ENCODE assay signal across 8 mouse cellular contexts in genomic region chr11:103116008-103116818, GRCm38 (mm10). TPM values are rescaled to one million over a fixed set of nuclear protein-coding genes. Genes with fewer than 3 reads are reported as not detected.
DNase-seq lines count a peak whose midpoint lies in the region; ATAC-seq and TF ChIP-seq lines count a peak whose summit lies in the region.

Gene Hexim1, plus strand, starts transcription at chr11:103116231.

- peak; percentile 98 for TF ChIP-seq POLR2A in bone marrow, adult 2 months (IDR thresholded peaks at IDR 0.05; ENCODE audit: borderline replicate concordance, control insufficient read depth, low read depth, low read length)

- no peak for TF ChIP-seq CTCF in bone marrow, adult 2 months (IDR thresholded peaks at IDR 0.05; ENCODE audit: control insufficient read depth, insufficient read depth, low read length)

- H3K4me3 ChIP-seq in bone marrow, adult 2 months (replicated peaks; ENCODE audit: control insufficient read depth, low read depth, low read length), result peak within 1 kb of the TSS; percentile 90
- peak within 1 kb of the TSS; percentile 69 for H3K4me3 ChIP-seq in embryonic facial prominence, embryonic 15.5 days (replicated peaks)
- peak within 1 kb of the TSS; percentile 70 for H3K4me3 ChIP-seq in kidney, embryonic 14.5 days (ENCODE audit: low read length)
- H3K4me3 ChIP-seq in limb, embryonic 15.5 days, result peak within 1 kb of the TSS; percentile 67

- H3K36me3 ChIP-seq in embryonic facial prominence, embryonic 15.5 days, result no peaks in the 10 kb centered on the region
- no peaks in the 10 kb centered on the region for H3K36me3 ChIP-seq in kidney, embryonic 14.5 days (ENCODE audit: control insufficient read depth, insufficient read depth, low read length)
- H3K36me3 ChIP-seq in limb, embryonic 15.5 days, result no peaks in the 10 kb centered on the region

- H3K9me3 ChIP-seq in embryonic facial prominence, embryonic 15.5 days (replicated peaks), result no peaks in the 10 kb centered on the region
- H3K9me3 ChIP-seq in kidney, embryonic 14.5 days (ENCODE audit: control insufficient read depth, low read length), result no peaks in the 10 kb centered on the region
- H3K9me3 ChIP-seq in limb, embryonic 15.5 days, result no peaks in the 10 kb centered on the region

- peak within 1 kb of the TSS; percentile 63 for H3K9ac ChIP-seq in embryonic facial prominence, embryonic 15.5 days
- peak within 1 kb of the TSS; percentile 85 for H3K9ac ChIP-seq in kidney, embryonic 14.5 days (ENCODE audit: low read depth, low read length)
- peak within 1 kb of the TSS; percentile 72 for H3K9ac ChIP-seq in limb, embryonic 15.5 days

- peak; percentile 100 for DNase-seq in 416B (ENCODE audit: low read depth)
- peak; percentile 100 for DNase-seq in heart, adult 8-10 months (ENCODE audit: low spot score)
- DNase-seq in monocyte, adult 2 months (ENCODE audit: low read depth in 1 of 2, low spot score in 2 of 2), result peak; percentile 100
- peak; percentile 100 for DNase-seq in spleen, postnatal 36 days (ENCODE audit: low spot score in 2 of 2)

- peak; percentile 95 for ATAC-seq in embryonic facial prominence, embryonic 15.5 days (ENCODE audit: insufficient number of reproducible peaks, low FRiP score, low TSS enrichment, low read depth)
- peak; percentile 94 for ATAC-seq in kidney, embryonic 14.5 days (ENCODE audit: low FRiP score, low TSS enrichment)
- peak; percentile 93 for ATAC-seq in limb, embryonic 15.5 days (ENCODE audit: insufficient number of reproducible peaks, low FRiP score, low TSS enrichment, low read depth)

- H3K4me2 ChIP-seq in embryonic facial prominence, embryonic 15.5 days (replicated peaks), result peak within 1 kb of the TSS; percentile 72
- H3K4me2 ChIP-seq in kidney, embryonic 14.5 days (replicated peaks; ENCODE audit: low read depth, low read length), result peak within 1 kb of the TSS; percentile 82
- H3K4me2 ChIP-seq in limb, embryonic 15.5 days, result peak within 1 kb of the TSS; percentile 83

- H3K27me3 ChIP-seq in embryonic facial prominence, embryonic 15.5 days, result no peaks in the 10 kb centered on the region
- no peaks in the 10 kb centered on the region for H3K27me3 ChIP-seq in kidney, embryonic 14.5 days (ENCODE audit: control insufficient read depth, insufficient read depth, low read length)
- H3K27me3 ChIP-seq in limb, embryonic 15.5 days, result no peaks in the 10 kb centered on the region; the same call in 1 of the 2 replicates

- peak within 1 kb of the TSS; percentile 94 for H3K27ac ChIP-seq in bone marrow, adult 2 months (ENCODE audit: control insufficient read depth, insufficient read depth, low read depth, low read length, poor library complexity)
- peak within 1 kb of the TSS; percentile 96 for H3K27ac ChIP-seq in embryonic facial prominence, embryonic 15.5 days (replicated peaks)
- H3K27ac ChIP-seq in kidney, embryonic 14.5 days (ENCODE audit: low read depth, low read length), result peak within 1 kb of the TSS; percentile 86
- H3K27ac ChIP-seq in limb, embryonic 15.5 days, result peak within 1 kb of the TSS; percentile 94

- WGBS in bone marrow, adult 2 months, result under 1% methylated on average over 53 of the region's 53 CpGs
- WGBS in embryonic facial prominence, embryonic 15.5 days, result under 1% methylated on average over 52 of the region's 53 CpGs
- under 1% methylated on average over 53 of the region's 53 CpGs for WGBS in kidney, embryonic 14.5 days
- under 1% methylated on average over 52 of the region's 53 CpGs for WGBS in limb, embryonic 15.5 days

- H3K4me1 ChIP-seq in bone marrow, adult 2 months (ENCODE audit: control insufficient read depth, insufficient read depth, low read length), result no peaks in the 10 kb centered on the region; the same call in 1 of the 2 replicates
- peaks cover 41% of the 10 kb centered on the region for H3K4me1 ChIP-seq in embryonic facial prominence, embryonic 15.5 days
- H3K4me1 ChIP-seq in kidney, embryonic 14.5 days (ENCODE audit: control insufficient read depth, insufficient read depth, low read length), result peaks cover 19% of the 10 kb centered on the region
- peaks cover 44% of the 10 kb centered on the region for H3K4me1 ChIP-seq in limb, embryonic 15.5 days

RNA-seq across cellular contexts. Expression of gene Hexim1, which starts in this region (rescaled TPM):
- 14.0 and 21.8 TPM in 2 replicates for polyA plus RNA-seq in bone marrow, adult 2 months (2011; ENCODE audit: insufficient read depth, insufficient read length, low replicate concordance, missing spikeins)
- 5.9 and 6.1 TPM in 2 replicates for polyA plus RNA-seq in embryonic facial prominence, embryonic 15.5 days (2015; fragmentation: Nextera tagmentation; extraction: Ambion mirVana)
- total RNA-seq in heart, adult 8-10 months (2022), result 10 to 100 TPM; 15.9 to 18.6 (median 17.0) TPM
- 7.1 and 8.9 TPM in 2 replicates for polyA plus RNA-seq in kidney, embryonic 14.5 days (2014; fragmentation: Nextera tagmentation; extraction: Ambion mirVana)
- 5.0 and 5.8 TPM in 2 replicates for polyA plus RNA-seq in limb, embryonic 15.5 days (2015; fragmentation: Nextera tagmentation; extraction: Ambion mirVana)

Comparison
In these comparisons a context has a peak if more than half of its experiments do, and no peak if none do; other contexts are left out.
1. Peak in every context shown above with its lines: DNase-seq, ATAC-seq, H3K4me3 ChIP-seq and H3K27ac ChIP-seq.